Mouse (Mus musculus) stomach, postnatal 0 days (tissue): ENCODE results near the gene Eif2ak3. TPM values are rescaled to one million over a fixed set of nuclear protein-coding genes. Genes with fewer than 3 reads are reported as not detected.
A peak's percentile ranks its signal among the peaks of the same experiment; 100 is the strongest.

ENCODE experiments used
- ATAC-seq: fragments of 200-750 bp; cut with Nextera tagmentation; 2 replicates; pipeline ENCODE4 v1.8.0; 2017; ENCODE audit not compliant: low FRiP score, low TSS enrichment
- DNase-seq: peaks from one replicate; pipeline ENCODE4 v3.0.0-alpha.2; 2016; ENCODE audit warnings: low spot score
- H3K27ac ChIP-seq: fragments of 300-500 bp; sonication (generic); replicated peaks from 2 replicates; pipeline ENCODE4 v1.5.1; 2014; ENCODE audit warnings: mild to moderate bottlenecking, control low read depth
- H3K27me3 ChIP-seq: fragments of 300-500 bp; sonication (generic); 2 replicates; pipeline ENCODE4 v1.6.1; 2014; ENCODE audit warnings: low read length; ENCODE audit not compliant: control insufficient read depth, insufficient read depth
- H3K36me3 ChIP-seq: fragments of 300-500 bp; sonication (generic); 2 replicates; pipeline ENCODE4 v1.6.1; 2014; ENCODE audit warnings: low read length, mixed read lengths; ENCODE audit not compliant: control insufficient read depth, insufficient read depth
- H3K4me1 ChIP-seq: fragments of 300-500 bp; sonication (generic); replicated peaks from 2 replicates; pipeline ENCODE4 v1.6.1; 2014; ENCODE audit warnings: antibody characterized with exemption; ENCODE audit not compliant: control insufficient read depth, insufficient read depth
- H3K4me2 ChIP-seq: fragments of 300-500 bp; sonication (generic); replicated peaks from 2 replicates; pipeline ENCODE4 v1.6.1; 2014; ENCODE audit warnings: low read depth, mild to moderate bottlenecking, control low read depth, moderate library complexity
- H3K4me3 ChIP-seq: fragments of 300-500 bp; sonication (generic); 2 replicates; pipeline ENCODE4 v1.5.1; 2014; ENCODE audit warnings: low read depth, low read length, control low read depth
- H3K9ac ChIP-seq: fragments of 300-500 bp; sonication (generic); 2 replicates; pipeline ENCODE4 v1.6.1; 2014; ENCODE audit warnings: mild to moderate bottlenecking, low read length, control low read depth, mixed read lengths
- H3K9me3 ChIP-seq: fragments of 300-500 bp; sonication (generic); 2 replicates; pipeline ENCODE4 v1.6.1; 2016; ENCODE audit warnings: low read length; ENCODE audit not compliant: control insufficient read depth
- CTCF ChIP-seq: IDR thresholded peaks from 2 replicates; pipeline ENCODE4 v1.5.1; 2016; ENCODE audit warnings: antibody characterized with exemption, low read depth, mild to moderate bottlenecking, moderate library complexity
- EP300 ChIP-seq: optimal IDR thresholded peaks from 2 replicates; pipeline ENCODE3; 2016; ENCODE audit warnings: antibody characterized with exemption
- WGBS: fragments of 180-500 bp; shearing (Covaris S2); extraction: QIAGEN DNeasy Blood & Tissue Kit; methylation state at CpG from one replicate; pipeline ENCODE4 v1.1.7; 2014; 5-methylcytosine and 5-hydroxymethylcytosine counted together
- polyA plus RNA-seq: library from polyadenylated mRNA; unstranded; fragments of >200 nt; fragmentation: Nextera tagmentation; extraction: Ambion mirVana; gene quantifications from 2 replicates; pipeline ENCODE4 v1.2.1, GENCODE M21; 2015

Gene Eif2ak3
- polyA plus RNA-seq, 1 experiment from 2014 or later = 7.6 TPM

DNA sequence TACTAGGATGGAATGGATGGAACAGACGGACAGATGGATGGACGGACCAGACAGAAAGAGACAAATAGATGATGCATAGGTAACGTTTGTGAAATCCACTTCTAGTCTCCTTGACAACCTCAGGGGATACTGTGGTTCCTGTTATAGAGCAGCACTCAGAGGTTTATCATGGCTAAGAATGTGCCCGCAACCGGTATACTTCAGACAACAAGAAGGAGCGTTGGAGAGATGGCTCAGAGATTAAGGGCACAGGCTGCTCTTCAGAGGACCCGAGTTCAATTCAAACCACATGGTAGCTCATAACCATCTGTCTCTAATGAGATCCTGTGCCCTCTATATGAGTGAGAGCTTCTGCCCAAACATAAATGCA, 68.1 kb downstream of the Eif2ak3 start:
- H3K4me3 ChIP-seq = no peak overlapping the region
- H3K36me3 ChIP-seq = no peaks in the 10 kb centered on the region
- no peak overlapping the region for H3K9ac ChIP-seq
- no peak for DNase-seq
- ATAC-seq = no peak
- no peaks in the 10 kb centered on the region for H3K27me3 ChIP-seq
- H3K9me3 ChIP-seq = no peaks in the 10 kb centered on the region
- no peak for TF ChIP-seq CTCF
- no peak for TF ChIP-seq EP300
- 65% methylated on average over 7 of the region's 7 CpGs for WGBS
- no peaks in the 10 kb centered on the region for H3K4me1 ChIP-seq
- no peak overlapping the region for H3K27ac ChIP-seq
- H3K4me2 ChIP-seq = no peak overlapping the region

DNA sequence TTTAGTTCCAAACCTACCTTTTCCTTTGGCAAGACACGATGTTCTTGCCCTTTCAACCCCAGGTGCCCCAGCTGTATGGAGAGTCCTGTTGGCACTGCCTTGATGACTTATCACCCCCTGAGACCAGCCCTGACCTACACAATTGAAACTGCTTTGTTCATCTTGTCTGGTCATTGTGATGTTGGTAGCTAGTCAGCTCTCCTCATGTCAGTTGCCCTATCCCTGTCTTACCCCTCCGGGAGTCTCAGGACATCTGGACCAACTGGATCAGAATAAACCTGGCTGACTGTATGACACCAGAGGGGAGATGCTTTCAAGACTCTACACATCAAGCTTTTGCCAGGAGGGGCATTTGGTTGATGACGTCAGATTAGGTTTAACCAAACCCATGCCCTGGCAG, 74.5 kb downstream of the Eif2ak3 start, which contains the start of gene Tex37:
Gene Tex37, minus strand, starts transcription at position 101 of the 400 bp plus-strand sequence.
- WGBS = 86% methylated on average over 3 of the region's 3 CpGs
- no peak for ATAC-seq

DNA sequence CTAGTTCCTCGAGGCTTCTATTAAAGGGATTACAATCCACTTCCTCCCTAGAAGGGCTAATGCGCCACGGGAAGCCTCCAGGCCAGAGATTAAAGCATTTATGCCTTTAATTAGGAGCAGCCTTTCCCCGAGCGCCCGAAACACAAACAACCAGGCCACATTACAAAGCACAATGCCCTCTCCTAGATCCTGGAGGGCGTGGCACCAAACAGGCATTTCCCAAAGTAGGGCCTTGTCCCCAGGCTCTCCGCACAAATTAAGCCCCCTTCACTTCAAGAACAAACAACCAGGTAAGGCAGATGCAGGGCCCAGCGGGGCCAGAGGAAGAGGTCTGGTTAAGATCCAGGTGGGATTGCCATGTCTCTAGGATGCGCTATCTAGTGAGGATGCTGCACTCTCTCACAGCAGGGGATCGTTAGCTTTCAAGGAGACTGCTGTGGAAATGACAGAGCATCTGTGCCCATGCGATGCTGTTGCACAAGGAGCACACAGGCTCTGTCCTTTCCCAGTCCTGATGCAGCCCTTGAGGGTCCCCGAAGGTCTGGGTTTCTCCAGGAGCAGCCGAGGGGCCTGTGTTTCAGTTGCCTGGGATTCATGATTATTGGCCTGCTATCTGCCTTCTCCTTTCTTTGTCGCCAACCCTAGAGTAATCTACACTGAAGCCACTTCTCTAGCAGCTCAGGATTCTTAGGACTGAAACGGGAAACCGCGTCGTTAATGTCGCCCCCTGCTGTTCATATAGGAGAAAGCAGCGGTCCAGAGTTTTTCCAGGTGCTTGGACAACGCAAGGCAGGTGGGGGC, 77.2 kb downstream of the Eif2ak3 start:
- no peak for TF ChIP-seq EP300
- TF ChIP-seq CTCF = peak; percentile 84
- no peak; the same call in 1 of the 2 replicates for ATAC-seq

More for the DNA sequence above, 74.5 kb downstream of the Eif2ak3 start, which contains the start of gene Tex37:
- TF ChIP-seq CTCF = no peak
- no peak for DNase-seq
- Histone ChIP-seq H3K4me1 (0 out of 2 replicates have a peak, but pooled peaks cover 3% of the 10 kb centered on the region), H3K27ac (no peak within 1 kb of the TSS), H3K9ac (no peak within 1 kb of the TSS), H3K27me3 (no peaks in the 10 kb centered on the region), H3K4me3 (no peak within 1 kb of the TSS), H3K36me3 (no peaks in the 10 kb centered on the region), H3K4me2 (no peak within 1 kb of the TSS), H3K9me3 (no peaks in the 10 kb centered on the region)

DNA sequence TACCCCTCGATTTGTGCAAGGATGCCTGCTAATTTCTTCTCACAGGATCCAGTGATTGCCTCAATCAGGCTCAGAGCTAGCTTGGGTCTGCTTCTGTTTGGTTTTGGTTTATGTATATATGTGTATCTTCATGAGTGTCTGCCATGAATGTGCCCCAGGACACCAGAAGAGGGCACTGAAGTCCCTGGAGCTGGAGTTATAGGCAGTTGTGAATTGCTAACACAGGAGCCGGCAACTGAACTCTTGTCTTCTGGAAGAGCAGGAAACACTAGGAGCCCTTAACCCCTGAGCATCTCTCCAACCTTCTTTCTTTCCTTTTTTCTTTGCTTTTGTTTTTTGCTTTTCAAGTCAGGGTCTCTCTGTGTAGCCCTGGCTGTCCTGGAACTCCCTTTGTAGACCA, 87.5 kb downstream of the Eif2ak3 start:
- Histone ChIP-seq H3K27me3 (no peaks in the 10 kb centered on the region), H3K4me3 (no peak overlapping the region), H3K4me2 (no peak overlapping the region), H3K4me1 (no peaks in the 10 kb centered on the region), H3K36me3 (no peaks in the 10 kb centered on the region), H3K27ac (no peak overlapping the region), H3K9me3 (no peaks in the 10 kb centered on the region), H3K9ac (no peak overlapping the region)
- DNase-seq (no peak), ATAC-seq (no peak)
- TF ChIP-seq EP300 (no peak), CTCF (no peak)
- WGBS = 77% methylated on average over 2 of the region's 2 CpGs

More for the DNA sequence above, 77.2 kb downstream of the Eif2ak3 start:
- Histone ChIP-seq H3K9me3 (no peaks in the 10 kb centered on the region), H3K27ac (no peak overlapping the region), H3K4me2 (peak overlapping the region; percentile 38), H3K4me3 (no peak overlapping the region), H3K27me3 (no peaks in the 10 kb centered on the region), H3K9ac (no peak overlapping the region), H3K36me3 (no peaks in the 10 kb centered on the region), H3K4me1 (0 out of 2 replicates have a peak, but pooled peaks cover 3% of the 10 kb centered on the region)
- 9% methylated on average over 22 of the region's 22 CpGs for WGBS
- DNase-seq = peak; percentile 55

DNA sequence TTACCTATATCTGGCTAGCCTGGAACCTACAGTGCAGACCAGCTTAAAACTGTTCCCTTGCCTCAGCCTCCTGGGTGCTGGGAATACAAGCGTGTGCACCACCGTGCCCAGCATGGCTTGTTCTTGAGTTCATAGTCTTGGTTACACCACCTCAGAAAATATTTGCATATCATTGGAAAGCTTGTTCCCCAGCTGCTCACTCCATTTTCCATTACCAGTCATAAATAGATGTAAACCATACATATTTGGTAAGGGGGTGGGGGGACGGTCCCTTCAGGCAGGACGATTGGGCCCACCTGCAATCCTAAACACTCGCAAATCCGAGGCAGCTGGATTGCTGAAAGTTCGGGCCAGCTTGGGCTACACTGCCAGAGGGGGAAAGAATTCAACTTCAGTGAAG, 109.0 kb downstream of the Eif2ak3 start:
- ATAC-seq (no peak), DNase-seq (no peak)
- no peaks in the 10 kb centered on the region for H3K36me3 ChIP-seq
- peaks cover 23% of the 10 kb centered on the region for H3K27me3 ChIP-seq
- no peaks in the 10 kb centered on the region for H3K4me1 ChIP-seq
- H3K9ac ChIP-seq = no peak overlapping the region
- 65% methylated on average over 7 of the region's 7 CpGs for WGBS
- H3K27ac ChIP-seq = no peak overlapping the region
- H3K4me3 ChIP-seq = no peak overlapping the region
- no peaks in the 10 kb centered on the region for H3K9me3 ChIP-seq
- H3K4me2 ChIP-seq = no peak overlapping the region
- no peak for TF ChIP-seq CTCF
- TF ChIP-seq EP300 = no peak

DNA sequence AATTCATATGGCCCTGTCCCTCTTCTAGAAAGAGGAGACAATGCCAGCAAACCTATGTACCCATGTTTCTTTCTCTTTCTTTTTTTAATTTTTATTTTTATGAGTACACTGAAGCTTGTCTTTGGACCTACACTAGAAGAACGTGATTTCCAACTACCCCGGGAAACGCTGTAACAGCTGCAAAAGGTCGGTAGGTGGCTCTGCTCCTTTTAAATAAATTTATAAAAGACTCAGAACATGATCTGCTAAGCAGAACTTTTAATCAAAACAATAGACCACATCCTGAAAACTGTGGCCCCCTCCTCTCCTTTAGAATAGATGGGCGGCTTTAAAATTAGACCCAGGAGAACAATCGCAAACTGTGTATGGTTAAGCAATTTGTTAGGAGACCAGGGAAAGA, 109.7 kb downstream of the Eif2ak3 start:
- Histone ChIP-seq H3K9me3 (no peaks in the 10 kb centered on the region), H3K36me3 (no peaks in the 10 kb centered on the region), H3K9ac (no peak overlapping the region), H3K4me1 (no peaks in the 10 kb centered on the region), H3K4me3 (no peak overlapping the region), H3K27me3 (peaks cover 23% of the 10 kb centered on the region), H3K4me2 (no peak overlapping the region), H3K27ac (no peak overlapping the region)
- TF ChIP-seq CTCF (peak; percentile 69), EP300 (no peak)
- WGBS = 14% methylated on average over 6 of the region's 6 CpGs
- DNase-seq = peak; percentile 20
- ATAC-seq = no peak

Other genes starting within 250 kb of the Eif2ak3 start
- gene Rpia, start 52.3 kb upstream of the Eif2ak3 start, polyA plus RNA-seq = 2.4 and 2.6 TPM in 2 replicates
- not detected in 2 replicates for gene Tex37, start 74.4 kb downstream of the Eif2ak3 start, polyA plus RNA-seq
- gene Foxi3, start 112.0 kb downstream of the Eif2ak3 start, polyA plus RNA-seq = not detected in 2 replicates